Mouse (Mus musculus) forebrain, embryonic 13.5 days (tissue): Measurements from ENCODE around the gene Lrrfip2. TPM values are rescaled to one million over a fixed set of nuclear protein-coding genes. Genes with fewer than 3 reads are reported as not detected.

ENCODE experiments used
- ATAC-seq: fragments of 200-750 bp; cut with Nextera tagmentation; 2 replicates; pipeline ENCODE4 v1.8.0; 2017
- H3K27ac ChIP-seq: fragments of 300-500 bp; sonication (generic); 2 replicates; pipeline ENCODE4 v1.5.1; 2015; ENCODE audit warnings: inconsistent platforms, mild to moderate bottlenecking, moderate library complexity
- H3K27me3 ChIP-seq: fragments of 300-500 bp; sonication (generic); 2 replicates; pipeline ENCODE4 v1.6.1; 2015; ENCODE audit warnings: mild to moderate bottlenecking, inconsistent platforms
- H3K36me3 ChIP-seq: fragments of 300-500 bp; sonication (generic); 2 replicates; pipeline ENCODE4 v1.6.1; 2015; ENCODE audit warnings: mild to moderate bottlenecking, inconsistent platforms; ENCODE audit not compliant: poor library complexity, severe bottlenecking
- H3K4me1 ChIP-seq: fragments of 300-500 bp; sonication (generic); 2 replicates; pipeline ENCODE4 v1.6.1; 2015; ENCODE audit warnings: inconsistent platforms
- H3K4me2 ChIP-seq: fragments of 300-500 bp; sonication (generic); 2 replicates; pipeline ENCODE4 v1.6.1; 2015; ENCODE audit warnings: inconsistent platforms, mild to moderate bottlenecking, moderate library complexity
- H3K4me3 ChIP-seq: fragments of 300-500 bp; sonication (generic); 2 replicates; pipeline ENCODE4 v1.5.1; 2015; ENCODE audit warnings: mild to moderate bottlenecking, inconsistent platforms
- H3K9ac ChIP-seq: fragments of 300-500 bp; sonication (generic); 2 replicates; pipeline ENCODE4 v1.6.1; 2015; ENCODE audit warnings: mild to moderate bottlenecking, inconsistent platforms
- H3K9me3 ChIP-seq: fragments of 300-500 bp; sonication (generic); replicated peaks from 2 replicates; pipeline ENCODE4 v1.6.1; 2016; ENCODE audit warnings: inconsistent platforms
- WGBS: fragments of 180-500 bp; shearing (Covaris S2); methylation state at CpG from one replicate; pipeline ENCODE4 v1.1.7; 2015; 5-methylcytosine and 5-hydroxymethylcytosine counted together
- polyA plus RNA-seq: library from polyadenylated mRNA; unstranded; fragments of >200 nt; fragmentation: Nextera tagmentation; extraction: Ambion mirVana; gene quantifications from 2 replicates; pipeline ENCODE4 v1.2.1, GENCODE M21; 2015

Gene Lrrfip2
- polyA plus RNA-seq, 1 experiment from 2014 or later = 42.1 TPM

DNA sequence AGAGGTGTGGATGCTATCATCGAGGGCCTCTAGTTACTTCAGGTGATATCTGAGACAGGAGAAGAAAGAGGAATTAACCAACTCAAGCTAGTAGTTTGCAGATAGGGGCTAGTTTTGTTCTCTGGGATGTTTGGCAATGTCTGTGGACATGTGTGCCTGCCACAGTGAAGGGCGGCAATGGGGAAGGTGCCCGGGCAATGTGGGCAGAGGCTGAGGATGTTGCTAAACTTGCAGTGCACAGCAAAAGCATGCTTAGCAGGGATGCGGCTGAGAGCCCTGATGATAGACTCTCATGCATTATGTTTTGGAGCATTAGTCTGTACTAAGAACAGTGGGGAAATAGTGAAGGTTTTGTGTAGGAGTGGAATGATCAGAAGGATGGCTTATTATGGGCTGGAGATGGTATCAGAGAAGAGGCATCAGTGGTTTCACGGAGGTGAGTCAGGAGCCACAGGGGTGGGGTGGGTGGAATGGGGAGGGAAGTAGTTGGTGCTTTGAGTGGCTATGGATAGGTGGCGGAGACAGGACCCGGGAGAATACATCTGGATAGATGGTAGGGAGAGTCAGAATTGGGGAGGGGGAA lies 28.9 kb downstream of the Lrrfip2 start:
- Histone ChIP-seq H3K27me3 (no peaks in the 10 kb centered on the region), H3K27ac (no peak overlapping the region), H3K4me1 (0 out of 2 replicates have a peak, but pooled peaks cover 2% of the 10 kb centered on the region), H3K4me3 (no peak overlapping the region), H3K9me3 (no peaks in the 10 kb centered on the region), H3K36me3 (no peaks in the 10 kb centered on the region), H3K9ac (no peak overlapping the region), H3K4me2 (no peak overlapping the region)
- WGBS = 97% methylated on average over 7 of the region's 7 CpGs
- ATAC-seq = no peak

DNA sequence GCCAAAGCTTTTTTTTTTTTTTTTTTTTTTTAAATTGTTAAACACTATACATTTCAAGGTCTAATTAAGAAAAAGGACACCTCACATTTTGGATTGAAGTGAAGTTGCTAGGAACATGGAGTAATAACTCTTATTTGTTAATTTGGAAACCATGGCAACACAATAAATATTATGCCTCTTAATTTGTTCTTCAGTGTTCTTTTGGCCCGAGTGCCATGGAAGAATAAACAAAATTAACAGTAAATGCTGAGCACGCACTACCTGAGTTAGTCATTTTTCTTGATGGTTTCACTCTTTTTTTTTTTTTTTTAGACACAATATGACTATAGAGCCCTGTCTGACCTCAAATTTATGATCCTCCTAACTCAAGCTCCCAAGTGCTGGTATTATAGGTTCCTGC lies 30.6 kb downstream of the Lrrfip2 start:
- Histone ChIP-seq H3K9ac (no peak overlapping the region), H3K4me3 (no peak overlapping the region), H3K4me1 (0 out of 2 replicates have a peak, but pooled peaks cover 2% of the 10 kb centered on the region), H3K36me3 (no peaks in the 10 kb centered on the region), H3K27me3 (no peaks in the 10 kb centered on the region), H3K9me3 (no peaks in the 10 kb centered on the region), H3K4me2 (no peak overlapping the region), H3K27ac (no peak overlapping the region)
- no peak for ATAC-seq
- WGBS = 85% methylated on average over 2 of the region's 2 CpGs

DNA sequence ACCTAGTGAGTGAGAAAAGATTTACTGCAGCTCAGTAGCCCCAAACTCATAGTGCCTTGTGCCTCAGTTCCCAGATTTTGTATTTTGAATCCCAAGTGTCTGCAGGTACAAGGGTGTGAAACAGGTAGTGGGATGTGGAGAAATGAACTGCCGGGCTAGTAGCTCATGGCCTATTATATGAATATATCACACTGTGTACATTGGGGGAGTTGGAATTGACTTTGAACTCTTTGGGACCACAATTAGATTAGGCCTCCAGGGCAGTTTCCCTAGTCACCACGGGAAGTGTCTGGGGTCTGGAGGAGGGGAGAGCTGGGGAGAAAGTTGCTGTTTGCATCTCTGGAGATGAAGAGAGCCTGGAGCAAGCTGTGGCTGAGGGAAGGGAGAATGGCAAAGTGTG lies 31.0 kb downstream of the Lrrfip2 start:
- no peaks in the 10 kb centered on the region for H3K9me3 ChIP-seq
- H3K27me3 ChIP-seq = no peaks in the 10 kb centered on the region
- H3K4me3 ChIP-seq = no peak overlapping the region
- no peak for ATAC-seq
- no peak overlapping the region for H3K4me2 ChIP-seq
- no peak overlapping the region for H3K9ac ChIP-seq
- H3K36me3 ChIP-seq = no peaks in the 10 kb centered on the region
- 73% methylated on average over 2 of the region's 2 CpGs for WGBS
- 0 out of 2 replicates have a peak, but pooled peaks cover 2% of the 10 kb centered on the region for H3K4me1 ChIP-seq
- H3K27ac ChIP-seq = no peak overlapping the region

DNA sequence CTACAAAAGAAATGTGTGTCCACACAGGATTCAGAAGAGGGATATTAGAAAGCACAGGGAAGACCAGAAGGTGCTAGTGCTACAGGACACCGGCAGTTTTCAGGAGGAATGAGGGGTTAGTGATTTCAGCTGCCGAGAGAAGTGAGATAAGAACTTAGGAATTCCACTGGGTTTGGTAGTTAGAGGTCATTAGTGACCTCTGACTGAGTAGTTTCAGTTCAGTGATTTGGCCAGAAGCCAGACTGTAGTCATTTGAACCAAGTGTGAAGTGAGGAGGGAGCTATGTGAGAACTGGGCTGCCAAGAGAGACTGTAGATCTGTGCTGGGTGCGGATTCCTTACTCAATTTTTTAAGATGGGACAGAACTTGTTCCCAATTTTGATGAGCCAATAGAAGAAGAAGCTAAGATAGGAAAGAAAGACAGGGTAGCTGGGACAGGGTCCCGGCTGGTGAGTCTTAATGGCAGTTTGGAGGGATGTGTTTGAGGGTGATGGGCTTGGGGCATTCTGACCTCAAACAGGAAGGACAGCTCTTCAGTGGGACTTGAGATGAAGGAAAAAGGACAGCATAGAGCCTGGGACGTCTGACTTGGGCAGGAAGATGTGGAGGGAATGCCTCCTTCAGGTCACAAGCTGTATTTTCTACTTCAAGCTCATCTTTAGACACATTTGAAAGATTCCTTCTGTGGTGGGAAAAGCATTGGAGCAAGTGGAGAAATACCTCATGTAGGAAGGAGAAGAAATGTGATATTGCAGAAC lies 32.0 kb downstream of the Lrrfip2 start:
- 73% methylated on average over 5 of the region's 5 CpGs for WGBS
- Histone ChIP-seq H3K4me3 (no peak overlapping the region), H3K4me2 (no peak overlapping the region), H3K27ac (no peak overlapping the region), H3K9ac (no peak overlapping the region), H3K9me3 (no peaks in the 10 kb centered on the region), H3K27me3 (no peaks in the 10 kb centered on the region), H3K36me3 (no peaks in the 10 kb centered on the region), H3K4me1 (0 out of 2 replicates have a peak, but pooled peaks cover 2% of the 10 kb centered on the region)
- ATAC-seq = no peak

DNA sequence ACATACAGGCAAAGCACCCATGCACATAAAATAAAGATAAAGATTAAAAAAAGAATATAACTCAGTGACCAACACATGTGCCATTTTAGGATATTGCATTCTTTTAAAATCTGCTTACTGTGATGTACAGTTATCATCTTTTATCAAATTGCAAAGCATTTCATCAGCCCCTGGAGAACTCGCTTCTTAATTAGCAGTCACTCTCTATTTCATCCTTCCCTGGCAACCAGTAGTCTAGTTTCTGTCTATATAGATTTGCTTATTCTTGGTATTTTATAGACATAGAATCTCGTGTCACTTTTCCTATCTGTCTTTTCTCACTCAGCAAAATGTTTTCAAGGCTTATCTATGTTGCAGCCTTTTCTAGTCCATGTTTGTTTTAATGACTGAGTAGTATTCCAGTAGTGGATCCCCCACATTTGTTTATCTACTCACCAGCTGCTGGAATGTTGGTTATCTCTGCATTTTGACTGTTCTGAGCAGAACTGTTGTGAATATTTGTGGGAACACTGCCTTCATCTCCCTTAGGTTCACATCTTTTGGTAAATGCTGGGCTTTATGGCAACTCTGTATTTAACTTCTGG lies 35.0 kb downstream of the Lrrfip2 start:
- H3K27me3 ChIP-seq = no peaks in the 10 kb centered on the region
- no peak overlapping the region for H3K4me2 ChIP-seq
- no peak overlapping the region for H3K9ac ChIP-seq
- no peak overlapping the region for H3K4me3 ChIP-seq
- no peak overlapping the region for H3K27ac ChIP-seq
- no peak for ATAC-seq
- H3K36me3 ChIP-seq = no peaks in the 10 kb centered on the region
- peaks cover 5% of the 10 kb centered on the region; the same call in 1 of the 2 replicates for H3K4me1 ChIP-seq
- 96% methylated on average over 2 of the region's 2 CpGs for WGBS
- H3K9me3 ChIP-seq = no peaks in the 10 kb centered on the region

DNA sequence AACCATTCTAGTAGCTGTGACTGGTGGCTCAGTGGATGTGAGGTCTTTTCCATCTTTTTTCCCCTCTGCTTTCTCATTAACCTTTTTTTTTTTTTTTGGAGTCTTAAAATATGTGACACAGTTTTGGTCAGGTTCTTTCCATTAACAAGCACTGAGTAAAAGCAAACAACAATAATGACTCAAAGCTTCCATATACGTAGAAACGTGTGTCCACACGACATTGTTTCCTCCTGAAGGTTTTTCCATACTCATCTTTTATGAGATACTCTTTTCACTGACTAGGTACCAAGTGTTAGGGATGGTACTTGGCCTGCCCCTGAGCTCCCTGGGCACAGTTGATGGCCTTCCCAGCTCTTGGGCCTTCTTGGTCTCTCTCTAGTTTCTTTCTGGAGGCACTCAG lies 35.6 kb downstream of the Lrrfip2 start:
- Histone ChIP-seq H3K27ac (no peak overlapping the region), H3K9ac (no peak overlapping the region), H3K4me3 (no peak overlapping the region), H3K27me3 (no peaks in the 10 kb centered on the region), H3K4me1 (peaks cover 4% of the 10 kb centered on the region; the same call in 1 of the 2 replicates), H3K9me3 (no peaks in the 10 kb centered on the region), H3K4me2 (no peak overlapping the region), H3K36me3 (no peaks in the 10 kb centered on the region)
- ATAC-seq = no peak
- 98% methylated on average over 3 of the region's 3 CpGs for WGBS

DNA sequence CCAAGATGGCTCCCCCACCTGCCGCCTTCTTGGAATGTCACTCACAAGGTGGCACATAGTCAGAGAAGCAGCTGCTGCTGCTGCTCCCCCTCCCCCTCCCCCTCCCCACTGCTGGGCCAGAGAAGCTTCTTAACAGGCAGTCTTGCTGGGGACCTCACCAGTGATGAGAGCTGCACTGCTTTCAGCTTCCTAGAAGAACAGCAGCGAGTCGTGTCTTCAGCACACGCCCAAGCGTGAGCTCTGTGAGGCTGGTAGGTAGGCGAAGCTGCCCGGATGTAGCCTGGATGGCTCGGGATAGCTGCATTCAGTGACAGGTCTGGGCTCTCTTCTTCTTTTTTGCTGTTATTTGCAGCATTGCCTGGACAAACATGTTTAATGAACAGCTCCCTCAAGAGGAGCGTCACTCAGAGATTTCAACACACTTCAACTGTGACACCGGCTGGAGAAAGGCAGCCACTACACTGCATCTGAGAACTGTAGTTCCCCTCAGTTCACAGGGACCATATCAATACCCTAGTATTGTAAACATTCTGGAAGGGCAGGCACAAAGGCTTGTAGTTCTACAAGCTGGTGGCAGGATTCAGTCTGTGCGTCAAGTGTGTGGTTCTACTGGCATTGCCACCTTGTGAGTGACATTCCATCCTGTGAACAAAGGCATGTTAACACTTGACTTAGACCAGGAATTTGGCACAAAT lies 38.5 kb downstream of the Lrrfip2 start:
- Histone ChIP-seq H3K9ac (no peak overlapping the region), H3K27me3 (no peaks in the 10 kb centered on the region), H3K4me3 (no peak overlapping the region), H3K9me3 (no peaks in the 10 kb centered on the region), H3K27ac (no peak overlapping the region; the same call in 1 of the 2 replicates), H3K4me1 (peaks cover 4% of the 10 kb centered on the region; the same call in 1 of the 2 replicates), H3K36me3 (no peaks in the 10 kb centered on the region), H3K4me2 (no peak overlapping the region)
- WGBS = 78% methylated on average over 11 of the region's 11 CpGs
- ATAC-seq = no peak

DNA sequence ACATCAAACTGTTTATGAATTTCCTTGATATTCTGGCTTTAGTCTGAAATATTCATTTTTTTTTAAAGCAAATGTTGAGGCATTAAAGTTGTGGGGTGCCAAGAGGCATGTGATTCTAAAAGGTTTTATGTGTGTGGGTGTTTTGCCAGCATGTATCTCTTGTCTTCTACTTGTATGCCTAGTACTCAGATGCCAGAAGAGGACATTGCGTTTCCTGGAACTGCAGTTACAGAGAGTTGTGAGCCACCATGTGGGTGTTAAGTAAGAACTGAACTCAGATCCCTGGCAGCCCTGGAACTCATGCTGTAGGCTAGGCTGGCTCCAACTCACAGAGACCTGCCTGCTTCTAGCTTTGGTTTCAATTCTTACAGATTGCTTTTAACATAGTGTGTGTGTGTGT lies 42.2 kb downstream of the Lrrfip2 start:
- H3K9me3 ChIP-seq = no peaks in the 10 kb centered on the region
- WGBS = 100% methylated on average over 1 of the region's 1 CpGs
- no peak for ATAC-seq

DNA sequence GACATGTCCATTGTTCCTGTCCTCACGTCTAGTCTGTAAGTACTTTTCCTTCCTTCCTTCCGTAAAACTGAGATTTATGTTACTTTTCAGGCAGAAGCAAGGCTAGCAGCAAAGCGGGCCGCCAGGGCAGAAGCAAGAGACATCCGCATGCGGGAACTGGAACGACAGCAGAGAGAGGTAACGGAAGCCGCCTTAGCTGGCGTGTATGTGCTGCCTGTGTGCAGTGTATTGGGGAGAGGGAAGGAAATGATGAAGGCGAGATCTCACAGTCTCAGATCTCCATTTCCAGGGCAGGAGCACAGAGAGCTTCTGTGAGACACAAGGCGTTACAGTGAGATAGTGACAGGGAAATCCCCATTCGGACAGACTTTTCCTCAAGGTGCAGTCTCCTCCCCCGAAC lies 43.8 kb downstream of the Lrrfip2 start:
- no peak for ATAC-seq
- H3K4me2 ChIP-seq = no peak overlapping the region
- no peaks in the 10 kb centered on the region for H3K9me3 ChIP-seq
- peaks cover 6% of the 10 kb centered on the region for H3K36me3 ChIP-seq
- no peak overlapping the region for H3K27ac ChIP-seq
- H3K4me3 ChIP-seq = no peak overlapping the region
- H3K4me1 ChIP-seq = peaks cover under 1% of the 10 kb centered on the region; the same call in 1 of the 2 replicates
- H3K27me3 ChIP-seq = no peaks in the 10 kb centered on the region
- WGBS = 94% methylated on average over 14 of the region's 14 CpGs
- H3K9ac ChIP-seq = no peak overlapping the region

More for the DNA sequence above, 42.2 kb downstream of the Lrrfip2 start:
- no peak overlapping the region for H3K9ac ChIP-seq
- H3K4me1 ChIP-seq = peaks cover 4% of the 10 kb centered on the region; the same call in 1 of the 2 replicates
- H3K36me3 ChIP-seq = peaks cover 6% of the 10 kb centered on the region
- no peaks in the 10 kb centered on the region for H3K27me3 ChIP-seq
- no peak overlapping the region for H3K4me2 ChIP-seq
- no peak overlapping the region for H3K4me3 ChIP-seq
- H3K27ac ChIP-seq = no peak overlapping the region

DNA sequence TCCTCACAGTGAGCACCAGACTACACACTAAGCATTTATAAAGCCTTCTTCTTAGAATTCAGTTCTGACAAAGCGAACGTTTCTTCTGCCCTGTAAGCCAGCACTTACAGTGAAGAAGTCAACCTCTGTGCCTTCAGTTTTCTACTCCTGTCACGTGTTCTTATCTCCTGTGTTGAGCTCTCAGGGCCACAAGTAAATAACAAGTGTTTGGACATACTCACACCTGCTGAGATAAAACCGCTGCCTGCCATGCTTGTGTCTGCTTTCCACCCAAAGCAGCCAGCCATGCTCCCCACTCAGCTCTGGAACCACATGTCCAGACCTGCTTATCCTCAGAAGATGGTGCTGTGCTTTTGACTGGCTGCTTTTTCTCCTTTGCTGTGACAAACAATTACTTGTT lies 49.2 kb downstream of the Lrrfip2 start:
- no peak for ATAC-seq
- Histone ChIP-seq H3K9me3 (no peaks in the 10 kb centered on the region), H3K4me2 (no peak overlapping the region), H3K4me3 (no peak overlapping the region), H3K36me3 (peaks cover 6% of the 10 kb centered on the region), H3K9ac (no peak overlapping the region), H3K27me3 (no peaks in the 10 kb centered on the region), H3K4me1 (0 out of 2 replicates have a peak, but pooled peaks cover 5% of the 10 kb centered on the region), H3K27ac (no peak overlapping the region)
- WGBS = 58% methylated on average over 4 of the region's 4 CpGs

DNA sequence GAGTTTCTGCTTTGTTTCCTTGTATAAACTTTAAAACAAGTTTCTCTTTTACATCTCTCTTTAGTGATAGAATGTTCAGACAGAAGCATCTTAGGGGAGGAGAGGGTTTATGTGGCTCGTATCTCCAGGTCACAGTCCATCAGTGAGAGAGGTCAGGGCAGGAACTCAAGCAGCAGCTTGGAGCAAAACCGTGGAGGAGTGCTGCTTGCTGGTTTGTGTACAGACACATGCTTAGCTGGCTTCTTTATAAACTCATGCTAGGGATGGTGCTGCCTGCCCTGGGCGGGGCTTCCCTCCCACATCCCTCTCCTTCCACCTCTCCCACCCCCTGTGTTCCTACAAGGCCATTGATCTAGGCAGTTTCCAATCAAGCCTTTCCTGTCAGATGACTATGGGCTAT lies 53.0 kb downstream of the Lrrfip2 start:
- ATAC-seq = no peak
- 0 out of 2 replicates have a peak, but pooled peaks cover 5% of the 10 kb centered on the region for H3K4me1 ChIP-seq
- H3K9me3 ChIP-seq = no peaks in the 10 kb centered on the region
- no peak overlapping the region for H3K4me2 ChIP-seq
- H3K27ac ChIP-seq = no peak overlapping the region
- no peaks in the 10 kb centered on the region for H3K27me3 ChIP-seq
- 63% methylated on average over 3 of the region's 3 CpGs for WGBS
- no peak overlapping the region for H3K9ac ChIP-seq
- H3K4me3 ChIP-seq = no peak overlapping the region
- no peaks in the 10 kb centered on the region for H3K36me3 ChIP-seq

DNA sequence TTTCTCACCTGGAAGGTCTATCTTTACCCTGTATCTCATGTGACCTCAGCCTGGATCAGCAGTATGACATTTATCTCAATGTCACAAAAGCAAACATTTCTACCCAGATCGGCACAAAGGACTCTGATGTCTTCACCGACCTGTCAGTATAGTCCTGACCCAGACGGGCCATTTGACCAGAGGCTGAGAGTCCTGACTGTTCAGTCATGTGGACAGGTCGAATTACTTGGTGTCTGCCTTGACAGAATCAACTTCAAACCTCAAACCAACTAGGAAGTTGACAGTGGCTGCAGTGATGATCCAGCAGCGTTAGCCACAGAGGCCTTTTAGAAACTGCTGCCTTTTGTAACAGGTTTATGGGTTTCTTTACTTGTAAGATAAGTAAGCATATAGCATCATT lies 56.7 kb downstream of the Lrrfip2 start:
- 84% methylated on average over 5 of the region's 5 CpGs for WGBS

More for the DNA sequence above, 56.7 kb downstream of the Lrrfip2 start:
- H3K27me3 ChIP-seq = no peaks in the 10 kb centered on the region
- H3K36me3 ChIP-seq = no peaks in the 10 kb centered on the region
- no peak overlapping the region for H3K27ac ChIP-seq
- H3K4me3 ChIP-seq = no peak overlapping the region
- no peak overlapping the region for H3K4me2 ChIP-seq
- no peaks in the 10 kb centered on the region for H3K4me1 ChIP-seq
- H3K9me3 ChIP-seq = no peaks in the 10 kb centered on the region
- no peak overlapping the region for H3K9ac ChIP-seq
- ATAC-seq = no peak
